19 mouse cellular contexts compared by ENCODE assay signal in genomic region chr15:56069511-56069910, GRCm38 (mm10).
DNase-seq lines count a peak whose midpoint lies in the region; TF ChIP-seq lines count a peak whose summit lies in the region.
"Had no signal": no experiment of that assay in that cellular context is flagged by ENCODE, and none has a peak within 500 bp of the region (broad histone marks: within the 10 kb centered on the region; RNA-seq: fewer than 3 reads in every experiment).

No protein-coding gene starts in this region.

- TF ChIP-seq POLR2A in testis, adult 2 months (IDR thresholded peaks at IDR 0.05; ENCODE audit: control insufficient read depth, low read depth, low read length), result no peak

- H3K36me3 ChIP-seq in testis, adult 2 months (ENCODE audit: control insufficient read depth, insufficient read depth, low read length), result no peaks in the 10 kb centered on the region
- H3K36me3 ChIP-seq: embryonic facial prominence, embryonic 10.5 days; embryonic facial prominence, embryonic 12.5 days; forebrain, embryonic 10.5 days; forebrain, embryonic 12.5 days had no signal

- peak overlapping the region; percentile 63; the same call in 1 of the 2 replicates for H3K4me3 ChIP-seq in testis, adult 2 months (ENCODE audit: control insufficient read depth, low read depth, low read length)
- H3K4me3 ChIP-seq: embryonic facial prominence, embryonic 10.5 days; embryonic facial prominence, embryonic 12.5 days; forebrain, embryonic 10.5 days; forebrain, embryonic 12.5 days had no signal

- H3K27me3 ChIP-seq in testis, adult 2 months (ENCODE audit: control insufficient read depth, insufficient read depth, low read length), result no peaks in the 10 kb centered on the region
- H3K27me3 ChIP-seq: embryonic facial prominence, embryonic 12.5 days; forebrain, embryonic 12.5 days had no signal

- no peak for TF ChIP-seq CTCF in testis, adult 2 months (IDR thresholded peaks at IDR 0.05; ENCODE audit: control insufficient read depth, insufficient read depth, insufficient replicate concordance, low read depth, low read length)

- no peaks in the 10 kb centered on the region for H3K4me1 ChIP-seq in testis, adult 2 months (ENCODE audit: control insufficient read depth, insufficient read depth, low read length)
- H3K4me1 ChIP-seq: embryonic facial prominence, embryonic 12.5 days; forebrain, embryonic 12.5 days had no signal

- peak; percentile 5 for DNase-seq in kidney, adult 11 months
- DNase-seq in kidney, postnatal 10 days, result no peak
- DNase-seq in kidney, adult 9 months, result peak; percentile 13
- no peak for DNase-seq in kidney, postnatal 25 days
- DNase-seq in testis, postnatal 10 days (ENCODE audit: low spot score), result no peak
- no peak for DNase-seq in T-cell, adult 2 months (ENCODE audit: low spot score)
- DNase-seq: adrenal gland, adult 8-10 months; adrenal gland, postnatal 14 days; adrenal gland, postnatal 36 days; cerebellum, adult 11-12 months; cerebellum, adult 2 months; cerebellum, adult 9-10 months; cerebellum, postnatal 10 days; cerebellum, postnatal 25 days had no signal

- H3K27ac ChIP-seq in testis, adult 2 months (ENCODE audit: control insufficient read depth, insufficient read depth, low read depth, low read length), result no peak overlapping the region
- H3K27ac ChIP-seq: embryonic facial prominence, embryonic 10.5 days; embryonic facial prominence, embryonic 12.5 days; forebrain, embryonic 10.5 days; forebrain, embryonic 12.5 days had no signal

Comparison
In these comparisons a context has a peak if more than half of its experiments do, and no peak if none do; other contexts are left out.
1. DNase-seq: peak in kidney, adult 11 months (single experiment) and kidney, adult 9 months (single experiment); none in kidney, postnatal 10 days (single experiment), kidney, postnatal 25 days (0 of 2), testis, postnatal 10 days (single experiment) and T-cell, adult 2 months (single experiment).